Mouse (Mus musculus) liver, embryonic 16.5 days (tissue): ENCODE measurements around the gene Ephb2. TPM values are rescaled to one million over a fixed set of nuclear protein-coding genes. Genes with fewer than 3 reads are reported as not detected.

Experiments used
- ATAC-seq: fragments of 200-750 bp; cut with Nextera tagmentation; 2 replicates; pipeline ENCODE4 v1.8.0; 2017; ENCODE audit warnings: low read depth, mild to moderate bottlenecking, moderate number of reproducible peaks, moderate library complexity
- H3K27ac ChIP-seq: fragments of 300-500 bp; sonication (generic); 2 replicates; pipeline ENCODE4 v1.5.1; 2014; ENCODE audit warnings: mild to moderate bottlenecking, low read length
- H3K27me3 ChIP-seq: fragments of 300-500 bp; sonication (generic); 2 replicates; pipeline ENCODE4 v1.6.1; 2014; ENCODE audit warnings: low read depth, low read length, mixed read lengths; ENCODE audit not compliant: control insufficient read depth, insufficient read depth
- H3K36me3 ChIP-seq: fragments of 300-500 bp; sonication (generic); 2 replicates; pipeline ENCODE4 v1.6.1; 2014; ENCODE audit warnings: mild to moderate bottlenecking; ENCODE audit not compliant: control insufficient read depth, insufficient read depth
- H3K4me1 ChIP-seq: fragments of 300-500 bp; sonication (generic); 2 replicates; pipeline ENCODE4 v1.6.1; 2014; ENCODE audit warnings: low read depth, low read length, mixed read lengths; ENCODE audit not compliant: control insufficient read depth
- H3K4me2 ChIP-seq: fragments of 300-500 bp; sonication (generic); 2 replicates; pipeline ENCODE4 v1.6.1; 2014; ENCODE audit warnings: low read depth, low read length, mixed read lengths
- H3K4me3 ChIP-seq: fragments of 300-500 bp; sonication (generic); 2 replicates; pipeline ENCODE4 v1.5.1; 2014; ENCODE audit warnings: low read depth, mild to moderate bottlenecking, low read length
- H3K9ac ChIP-seq: fragments of 300-500 bp; sonication (generic); 2 replicates; pipeline ENCODE4 v1.6.1; 2014; ENCODE audit warnings: low read depth, low read length
- H3K9me3 ChIP-seq: fragments of 300-500 bp; sonication (generic); replicated peaks from 2 replicates; pipeline ENCODE4 v1.6.1; 2016; ENCODE audit warnings: low read length; ENCODE audit not compliant: control insufficient read depth
- WGBS: fragments of 180-500 bp; shearing (Covaris S2); extraction: QIAGEN DNeasy Blood & Tissue Kit; methylation state at CpG from one replicate; pipeline ENCODE4 v1.1.7; 2014; ENCODE audit not compliant: insufficient replicate concordance; 5-methylcytosine and 5-hydroxymethylcytosine counted together
- polyA plus RNA-seq: library from polyadenylated mRNA; unstranded; fragments of >200 nt; fragmentation: Nextera tagmentation; extraction: Ambion mirVana; gene quantifications from 2 replicates; pipeline ENCODE4 v1.2.1, GENCODE M21; 2015

Gene Ephb2
- polyA plus RNA-seq, 1 experiment from 2014 or later, result 0.18 TPM

DNA sequence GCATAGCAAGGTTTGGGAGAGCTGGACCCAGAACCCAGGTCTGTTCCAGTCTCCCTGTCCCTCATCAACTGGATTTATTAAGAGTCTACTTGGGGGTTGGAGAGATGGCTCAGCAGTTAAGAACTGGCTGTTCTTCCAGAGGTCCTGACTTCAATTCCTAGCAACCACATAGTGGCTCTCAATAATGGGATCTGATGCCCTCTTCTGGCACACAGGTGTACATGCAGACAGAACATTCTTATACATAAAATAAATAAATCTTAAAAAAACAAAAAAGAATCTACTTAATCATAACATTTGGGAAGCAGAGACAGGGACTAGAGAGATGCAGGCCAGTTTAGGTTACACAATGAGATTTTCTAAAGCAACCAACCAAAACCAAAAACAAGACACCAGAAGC lies 199.8 kb downstream of the Ephb2 start:
- peaks cover 26% of the 10 kb centered on the region for H3K27me3 ChIP-seq
- no peak overlapping the region for H3K9ac ChIP-seq
- no peaks in the 10 kb centered on the region; the same call in none of the 2 replicates for H3K4me1 ChIP-seq
- no peaks in the 10 kb centered on the region for H3K9me3 ChIP-seq
- H3K4me3 ChIP-seq, result no peak overlapping the region
- H3K4me2 ChIP-seq, result no peak overlapping the region
- H3K36me3 ChIP-seq, result no peaks in the 10 kb centered on the region
- ATAC-seq, result no peak
- H3K27ac ChIP-seq, result no peak overlapping the region

DNA sequence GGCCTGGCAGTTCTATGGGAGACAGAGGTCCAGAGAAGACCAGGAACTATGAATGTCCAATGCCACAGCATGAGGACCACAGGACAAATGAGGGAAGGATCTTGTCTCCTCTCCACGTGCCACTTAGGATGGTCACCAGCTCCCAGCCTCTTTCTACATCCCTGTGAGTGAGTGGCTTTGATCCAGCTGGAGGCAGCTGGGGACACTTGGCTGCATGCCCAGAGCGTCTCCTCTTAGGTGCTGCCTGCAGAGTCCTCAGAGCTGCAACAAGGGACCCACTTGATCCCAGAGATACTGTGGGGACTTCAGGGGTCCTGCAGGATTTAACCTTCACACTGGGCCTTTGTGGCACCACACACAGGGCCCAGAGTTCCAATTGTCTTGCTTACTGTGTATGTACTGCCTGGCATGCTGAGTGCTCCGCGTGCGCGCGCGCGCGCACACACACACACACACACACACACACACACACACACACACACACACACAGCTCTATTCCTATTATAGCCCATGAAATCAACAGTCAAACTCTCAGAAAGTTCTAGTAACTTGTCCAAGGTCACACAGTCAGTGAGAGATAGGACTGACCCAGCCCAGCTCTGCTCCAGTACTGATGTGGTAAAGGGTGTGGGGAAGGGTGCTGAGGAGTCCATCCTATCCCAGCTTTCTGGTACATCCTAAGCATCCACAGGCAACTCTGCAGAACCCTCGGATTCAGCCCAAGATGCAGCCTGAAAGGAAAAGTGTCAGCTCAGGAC lies 204.4 kb downstream of the Ephb2 start:
- WGBS, result 78% methylated on average over 11 of the region's 11 CpGs

GRCm38 (mm10) chr4:136626590-136626989 lies 209.2 kb downstream of the Ephb2 start:
- Histone ChIP-seq H3K4me1 (no peaks in the 10 kb centered on the region), H3K9ac (no peak overlapping the region), H3K9me3 (no peaks in the 10 kb centered on the region), H3K36me3 (no peaks in the 10 kb centered on the region), H3K27me3 (no peaks in the 10 kb centered on the region), H3K4me2 (no peak overlapping the region), H3K27ac (no peak overlapping the region), H3K4me3 (no peak overlapping the region)
- 21% methylated on average over 5 of the region's 6 CpGs for WGBS
- no peak for ATAC-seq

More for the DNA sequence above, 204.4 kb downstream of the Ephb2 start:
- H3K36me3 ChIP-seq, result no peaks in the 10 kb centered on the region
- peaks cover under 1% of the 10 kb centered on the region; the same call in 1 of the 2 replicates for H3K27me3 ChIP-seq
- no peak overlapping the region for H3K9ac ChIP-seq
- H3K4me2 ChIP-seq, result no peak overlapping the region
- H3K9me3 ChIP-seq, result no peaks in the 10 kb centered on the region
- H3K4me3 ChIP-seq, result no peak overlapping the region
- H3K27ac ChIP-seq, result no peak overlapping the region
- no peaks in the 10 kb centered on the region for H3K4me1 ChIP-seq
- ATAC-seq, result no peak

GRCm38 (mm10) chr4:136622388-136622787 lies 213.4 kb downstream of the Ephb2 start, which contains the start of gene Lactbl1:
Lactbl1 (plus strand) TSS chr4:136622621.
- no peak within 1 kb of the TSS for H3K9ac ChIP-seq
- H3K27ac ChIP-seq, result no peak within 1 kb of the TSS
- H3K4me1 ChIP-seq, result no peaks in the 10 kb centered on the region
- ATAC-seq, result no peak
- no peak within 1 kb of the TSS for H3K4me2 ChIP-seq
- 51% methylated on average over 6 of the region's 6 CpGs for WGBS
- no peaks in the 10 kb centered on the region for H3K27me3 ChIP-seq
- H3K9me3 ChIP-seq, result no peaks in the 10 kb centered on the region
- H3K36me3 ChIP-seq, result no peaks in the 10 kb centered on the region
- H3K4me3 ChIP-seq, result no peak within 1 kb of the TSS

- ATAC-seq, result no peak
- no peaks in the 10 kb centered on the region for H3K9me3 ChIP-seq
- H3K4me1 ChIP-seq, result no peaks in the 10 kb centered on the region
- no peak overlapping the region for H3K9ac ChIP-seq
- H3K27ac ChIP-seq, result no peak overlapping the region
- no peak overlapping the region for H3K4me2 ChIP-seq
- no peaks in the 10 kb centered on the region for H3K36me3 ChIP-seq
- WGBS, result 45% methylated on average over 5 of the region's 5 CpGs
- no peaks in the 10 kb centered on the region for H3K27me3 ChIP-seq
- no peak overlapping the region for H3K4me3 ChIP-seq
These were observed 213.8 kb downstream of the Ephb2 start for GRCm38 (mm10) chr4:136621956-136622355.

GRCm38 (mm10) chr4:136621336-136621735 lies 214.5 kb downstream of the Ephb2 start:
- 0% methylated on average over 1 of the region's 1 CpGs for WGBS
- Histone ChIP-seq H3K4me3 (no peak overlapping the region), H3K4me2 (no peak overlapping the region), H3K27ac (no peak overlapping the region), H3K9ac (no peak overlapping the region), H3K9me3 (no peaks in the 10 kb centered on the region), H3K36me3 (no peaks in the 10 kb centered on the region), H3K27me3 (no peaks in the 10 kb centered on the region), H3K4me1 (no peaks in the 10 kb centered on the region)
- no peak for ATAC-seq

GRCm38 (mm10) chr4:136613657-136614056 lies 222.1 kb downstream of the Ephb2 start:
- no peaks in the 10 kb centered on the region for H3K27me3 ChIP-seq
- H3K9ac ChIP-seq, result no peak overlapping the region
- ATAC-seq, result no peak
- H3K9me3 ChIP-seq, result no peaks in the 10 kb centered on the region
- H3K4me3 ChIP-seq, result no peak overlapping the region
- H3K4me2 ChIP-seq, result no peak overlapping the region
- H3K27ac ChIP-seq, result no peak overlapping the region
- H3K4me1 ChIP-seq, result no peaks in the 10 kb centered on the region
- WGBS, result 47% methylated on average over 7 of the region's 7 CpGs
- H3K36me3 ChIP-seq, result no peaks in the 10 kb centered on the region

DNA sequence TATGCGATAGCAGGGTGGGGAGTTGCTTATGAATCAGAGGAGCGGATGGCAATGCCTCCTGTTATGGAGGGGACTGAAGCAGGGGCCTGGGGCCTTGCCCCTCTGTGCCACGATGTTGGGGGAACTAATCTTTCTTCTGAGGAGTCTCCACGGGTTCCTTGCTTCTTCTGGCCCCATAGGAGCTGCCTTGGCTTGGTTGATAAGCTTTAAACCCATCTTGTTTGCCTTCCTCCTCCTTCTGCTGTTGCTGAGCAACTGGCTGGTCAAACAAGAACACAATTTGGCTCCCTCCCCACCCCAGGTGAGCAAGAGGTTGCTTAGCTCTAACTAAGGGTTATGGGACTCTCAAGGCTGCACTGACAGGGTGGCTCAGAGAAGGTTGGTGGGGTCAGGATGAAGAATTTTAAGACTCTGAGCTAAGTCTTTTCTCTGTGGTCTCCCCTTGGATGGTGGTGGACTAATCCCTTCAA lies 225.4 kb downstream of the Ephb2 start, which contains the start of gene Tex46:
Gene Tex46, plus strand, starts transcription at position 51 of the 470 bp plus-strand sequence.
- Histone ChIP-seq H3K36me3 (no peaks in the 10 kb centered on the region), H3K9me3 (no peaks in the 10 kb centered on the region), H3K4me2 (no peak within 1 kb of the TSS), H3K27me3 (no peaks in the 10 kb centered on the region), H3K4me1 (no peaks in the 10 kb centered on the region), H3K27ac (no peak within 1 kb of the TSS), H3K4me3 (no peak within 1 kb of the TSS), H3K9ac (no peak within 1 kb of the TSS)
- 51% methylated on average over 4 of the region's 4 CpGs for WGBS
- ATAC-seq, result no peak

DNA sequence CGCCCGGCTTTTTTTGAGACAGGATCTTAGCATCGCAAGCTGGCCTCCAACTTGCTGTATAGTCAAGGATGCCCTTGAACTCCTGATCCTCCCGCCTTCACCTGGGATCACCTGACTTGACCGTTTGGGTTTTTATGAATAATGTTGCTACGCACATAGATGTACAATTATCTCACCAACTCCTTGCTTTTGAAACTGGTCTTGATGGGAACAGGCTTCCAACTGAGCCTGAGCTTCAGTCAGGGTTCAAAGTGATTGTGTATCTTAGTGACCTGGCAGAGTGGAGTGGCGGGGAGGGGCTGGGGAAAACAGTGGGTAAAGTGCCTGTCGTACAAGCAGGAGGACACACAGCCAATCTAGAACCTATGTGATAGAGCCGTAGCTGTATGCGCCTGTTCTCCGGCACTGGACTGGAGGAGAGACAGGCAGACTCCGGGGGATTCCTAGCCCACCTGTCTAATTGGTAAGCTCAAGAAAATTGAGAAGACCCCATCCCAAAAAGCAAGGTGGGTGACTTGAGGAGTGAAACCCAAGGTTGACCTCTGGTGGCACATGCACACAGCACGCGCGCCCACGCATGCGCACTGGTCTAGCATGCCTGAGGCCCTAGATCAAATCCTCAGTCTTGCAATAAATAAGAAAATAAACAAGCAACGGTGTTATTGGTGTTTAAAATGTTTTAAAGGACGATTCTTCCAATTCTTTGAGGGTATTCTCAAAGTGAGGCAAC lies 229.9 kb downstream of the Ephb2 start:
- Histone ChIP-seq H3K4me2 (no peak overlapping the region), H3K27me3 (no peaks in the 10 kb centered on the region), H3K4me3 (no peak overlapping the region), H3K36me3 (no peaks in the 10 kb centered on the region), H3K9me3 (no peaks in the 10 kb centered on the region), H3K4me1 (peaks cover 9% of the 10 kb centered on the region), H3K9ac (no peak overlapping the region), H3K27ac (no peak overlapping the region)
- no peak for ATAC-seq
- 79% methylated on average over 19 of the region's 19 CpGs for WGBS
